In the genomic region with DNA sequence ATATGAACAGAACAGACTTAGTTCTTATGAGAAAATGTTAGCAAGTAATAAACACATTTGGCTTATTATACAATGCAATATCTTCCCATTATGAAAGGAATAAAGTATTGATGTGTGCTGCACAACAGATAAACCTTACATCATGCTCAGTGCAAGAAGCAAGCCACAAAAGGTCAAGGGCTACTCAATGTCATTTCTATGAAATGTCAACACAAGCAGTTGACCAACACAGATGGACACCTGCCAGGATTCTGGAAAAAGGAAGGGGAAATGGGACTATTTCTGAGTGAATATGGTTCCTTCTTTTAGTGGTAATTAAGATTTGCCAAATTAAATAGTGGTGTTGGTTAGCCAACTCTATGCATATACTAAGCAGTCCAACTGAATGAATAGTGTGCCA, we compare ENCODE assay signal across 23 mouse cellular contexts. TPM values are rescaled to one million over a fixed set of nuclear protein-coding genes. Genes with fewer than 3 reads are reported as not detected.
DNase-seq lines count a peak whose midpoint lies in the region; ATAC-seq lines count a peak whose summit lies in the region.
"Had no signal": no experiment of that assay in that cellular context is flagged by ENCODE, and none has a peak within 500 bp of the region (broad histone marks: within the 10 kb centered on the region; RNA-seq: fewer than 3 reads in every experiment).

No protein-coding gene starts in this region.

- no peaks in the 10 kb centered on the region for H3K36me3 ChIP-seq in forebrain, embryonic 12.5 days (replicated peaks)
- H3K36me3 ChIP-seq: embryonic facial prominence, embryonic 10.5 days; heart, embryonic 15.5 days; midbrain, embryonic 12.5 days had no signal

- H3K4me2 ChIP-seq in forebrain, embryonic 12.5 days = no peak overlapping the region
- H3K4me2 ChIP-seq: heart, embryonic 15.5 days; hindbrain, embryonic 14.5 days; midbrain, embryonic 12.5 days had no signal

- H3K9ac ChIP-seq in forebrain, embryonic 12.5 days = no peak overlapping the region
- H3K9ac ChIP-seq: heart, embryonic 15.5 days; hindbrain, embryonic 14.5 days; liver, embryonic 14.5 days; midbrain, embryonic 12.5 days had no signal

- intact Hi-C loops in heart, postnatal 14 days (cut with DNase I) = no loop called here

- ATAC-seq in forebrain, embryonic 12.5 days (ENCODE audit: low FRiP score) = no peak
- ATAC-seq: forebrain, embryonic 16.5 days; intestine, embryonic 16.5 days had no signal

- no peaks in the 10 kb centered on the region for H3K27me3 ChIP-seq in forebrain, embryonic 12.5 days
- H3K27me3 ChIP-seq: heart, embryonic 15.5 days; midbrain, embryonic 12.5 days had no signal

- no peak overlapping the region for H3K27ac ChIP-seq in forebrain, embryonic 12.5 days
- H3K27ac ChIP-seq: embryonic facial prominence, embryonic 10.5 days; hindbrain, embryonic 14.5 days; liver, embryonic 14.5 days; midbrain, embryonic 12.5 days; stomach, postnatal 0 days had no signal

- peak; percentile 85 for DNase-seq in heart, adult 11 months
- no peak for DNase-seq in heart, postnatal 14 days
- DNase-seq in 3T3-L1 (ENCODE audit: low read depth, low spot score) = peak; percentile 23
- DNase-seq in adrenal gland, postnatal 10 days = peak; percentile 67
- DNase-seq in lung, postnatal 36 days = peak; percentile 64
- no peak for DNase-seq in layer of hippocampus, adult 9-10 months (ENCODE audit: low spot score)
- no peak for DNase-seq in gastrocnemius, adult 18-20 months (ENCODE audit: low spot score)
- DNase-seq: cerebellum, adult 11 months; cerebellum, postnatal 36 days; gastrocnemius, postnatal 36 days; kidney, postnatal 14 days; thymus, postnatal 36 days had no signal

- no peaks in the 10 kb centered on the region for H3K9me3 ChIP-seq in forebrain, embryonic 12.5 days
- H3K9me3 ChIP-seq: embryonic facial prominence, embryonic 10.5 days; heart, embryonic 15.5 days; midbrain, embryonic 12.5 days had no signal

- no peak overlapping the region for H3K4me3 ChIP-seq in forebrain, embryonic 12.5 days (replicated peaks)
- H3K4me3 ChIP-seq: embryonic facial prominence, embryonic 10.5 days; erythroblast, embryonic 14.5 days; heart, embryonic 15.5 days; midbrain, embryonic 12.5 days had no signal

- H3K4me1 ChIP-seq in forebrain, embryonic 12.5 days = no peaks in the 10 kb centered on the region
- H3K4me1 ChIP-seq: midbrain, embryonic 12.5 days had no signal

RNA-seq across cellular contexts. Expression of gene Pdcd1lg2, which starts 9.2 kb away (rescaled TPM):
- not detected for total RNA-seq in heart, postnatal 14 days (2021)
- total RNA-seq in adrenal gland, postnatal 10 days (2021) = not detected
- polyA plus RNA-seq in forebrain, embryonic 12.5 days (2016; fragmentation: Nextera tagmentation; extraction: Ambion mirVana) = 0.14 TPM in 1 of 2 replicates, not detected in the other
- not detected for total RNA-seq in gastrocnemius, adult 18-20 months (2021)
- total RNA-seq: gastrocnemius, postnatal 36 days had no signal
- polyA plus RNA-seq: C2C12; embryonic facial prominence, embryonic 10.5 days; erythroblast, embryonic 14.5 days; forebrain, embryonic 16.5 days; heart, embryonic 15.5 days; midbrain, embryonic 12.5 days had no signal

RNA-seq across cellular contexts. Expression of gene Cd274, which starts 52.7 kb away (rescaled TPM):
- total RNA-seq in heart, postnatal 14 days (2021) = 1 to 10 TPM in 1 of 2 experiments, under 1 TPM in 1; 0.84 to 1.5 TPM
- 1 to 10 TPM; 2.7 to 6.9 TPM for total RNA-seq in adrenal gland, postnatal 10 days (2021)
- polyA plus RNA-seq in forebrain, embryonic 12.5 days (2016; fragmentation: Nextera tagmentation; extraction: Ambion mirVana) = 0.36 and 0.82 TPM in 2 replicates
- 1 to 10 TPM in 1 of 2 experiments, under 1 TPM in 1; 0.43 to 2.5 TPM for total RNA-seq in gastrocnemius, adult 18-20 months (2021)
- polyA plus RNA-seq: erythroblast, embryonic 14.5 days had no signal

RNA-seq across cellular contexts. Expression of gene Plgrkt, which starts 52.8 kb away (rescaled TPM):
- 10 to 100 TPM; 28.9 to 30.4 TPM for total RNA-seq in heart, postnatal 14 days (2021)
- 10 to 100 TPM; 44.0 to 83.3 TPM for total RNA-seq in adrenal gland, postnatal 10 days (2021)
- polyA plus RNA-seq in forebrain, embryonic 12.5 days (2016; fragmentation: Nextera tagmentation; extraction: Ambion mirVana) = 75.9 and 80.5 TPM in 2 replicates
- total RNA-seq in gastrocnemius, adult 18-20 months (2021) = 10 to 100 TPM; 18.8 to 20.4 TPM

Comparison
In these comparisons a context has a peak if more than half of its experiments do, and no peak if none do; other contexts are left out.
1. DNase-seq: peak in heart, adult 11 months (single experiment), 3T3-L1 (single experiment), adrenal gland, postnatal 10 days (single experiment) and lung, postnatal 36 days (single experiment); none in heart, postnatal 14 days (0 of 2), layer of hippocampus, adult 9-10 months (single experiment) and gastrocnemius, adult 18-20 months (single experiment).